Mouse (Mus musculus) CH12.LX (cell line): ENCODE data around the gene Ptprg. TPM values are rescaled to one million over a fixed set of nuclear protein-coding genes. Genes with fewer than 3 reads are reported as not detected.

Source experiments
- DNase-seq: peaks from one replicate; pipeline ENCODE4 v3.0.0-alpha.2; 2013; ENCODE audit errors: extremely low read depth
- H3K27ac ChIP-seq: 2 replicates; pipeline ENCODE4 v1.5.1; 2012; ENCODE audit warnings: low read depth, mild to moderate bottlenecking, control low read depth, moderate library complexity; ENCODE audit not compliant: insufficient read depth
- H3K27me3 ChIP-seq: replicated peaks from 2 replicates; pipeline ENCODE3; 2012; ENCODE audit warnings: inconsistent platforms
- H3K36me3 ChIP-seq, 2 experiments: replicated peaks in 1 of 2; 2 replicates each; pipeline versions ENCODE3 to v1.6.1; 2012; ENCODE audit warnings: inconsistent platforms in 1 of 2, low read length in 1 of 2, mild to moderate bottlenecking in 1 of 2, mixed read lengths in 1 of 2, moderate library complexity in 1 of 2; ENCODE audit not compliant: control insufficient read depth in 1 of 2, insufficient read depth in 1 of 2
- H3K4me1 ChIP-seq, 2 experiments: 2 replicates each; pipeline ENCODE4 v1.6.1; 2012; ENCODE audit warnings: inconsistent platforms in 1 of 2, moderate library complexity in 1 of 2; ENCODE audit not compliant: insufficient read depth in 2 of 2, control insufficient read depth in 1 of 2
- H3K4me2 ChIP-seq: 2 replicates; pipeline ENCODE4 v1.6.1; 2012; ENCODE audit warnings: low read depth, mild to moderate bottlenecking, control low read depth; ENCODE audit not compliant: poor library complexity, insufficient read depth, severe bottlenecking
- H3K4me3 ChIP-seq, 3 experiments: fragments of 150-350 bp in 1 of 3; sonication (generic) in 1 of 3; replicated peaks in 1 of 3; 2 replicates each; pipeline versions ENCODE3 to v1.5.1; 2011 to 2012; ENCODE audit warnings: low read depth in 2 of 3, low read length in 2 of 3, mild to moderate bottlenecking in 2 of 3, moderate library complexity in 2 of 3, control low read depth in 1 of 3, improper control_type of control experiment in 1 of 3, inconsistent platforms in 1 of 3, mixed read lengths in 1 of 3; ENCODE audit not compliant: poor library complexity in 1 of 3
- H3K79me2 ChIP-seq: replicated peaks from 2 replicates; pipeline ENCODE4 v1.6.1; 2012; ENCODE audit warnings: mild to moderate bottlenecking, moderate library complexity; ENCODE audit not compliant: control insufficient read depth, poor library complexity, insufficient read depth, severe bottlenecking; ENCODE audit errors: extremely low read depth
- H3K9ac ChIP-seq: 2 replicates; pipeline ENCODE4 v1.6.1; 2012; ENCODE audit warnings: low read depth, mild to moderate bottlenecking, control low read depth, moderate library complexity; ENCODE audit not compliant: insufficient read depth
- H3K9me3 ChIP-seq: replicated peaks from 2 replicates; pipeline ENCODE3; 2012; ENCODE audit warnings: low read length, inconsistent platforms, mixed read lengths
- BHLHE40 ChIP-seq: IDR thresholded peaks from 2 replicates; pipeline ENCODE4 v1.6.1; 2011; ENCODE audit warnings: mild to moderate bottlenecking, low read depth, low read length, improper control_type of control experiment
- CHD1 ChIP-seq: IDR thresholded peaks from 2 replicates; pipeline ENCODE4 v1.6.1; 2012; ENCODE audit warnings: low read depth, low read length, improper control_type of control experiment, inconsistent platforms
- CTCF ChIP-seq, 2 experiments: IDR thresholded peaks in 1 of 2; conservative IDR thresholded peaks in 1 of 2; 2 replicates each; pipeline ENCODE4 v1.5.1; 2011 to 2012; ENCODE audit warnings: low read depth in 2 of 2, low read length in 2 of 2, improper control_type of control experiment in 1 of 2, inconsistent platforms in 1 of 2, mild to moderate bottlenecking in 1 of 2, moderate library complexity in 1 of 2
- E2F4 ChIP-seq: IDR thresholded peaks from 2 replicates; pipeline ENCODE4 v1.6.1; 2011; ENCODE audit warnings: low read depth, low read length, improper control_type of control experiment; ENCODE audit not compliant: insufficient replicate concordance
- EP300 ChIP-seq: IDR thresholded peaks from 2 replicates; pipeline ENCODE4 v1.6.1; 2011; ENCODE audit warnings: low read length, improper control_type of control experiment
- ETS1 ChIP-seq: conservative IDR thresholded peaks from 2 replicates; pipeline ENCODE4 v1.6.1; 2012; ENCODE audit warnings: low read depth, mild to moderate bottlenecking, inconsistent platforms, low read length, improper control_type of control experiment, moderate library complexity
- GABPA ChIP-seq: IDR thresholded peaks from 2 replicates; pipeline ENCODE4 v1.6.1; 2012; ENCODE audit warnings: low read depth, low read length, improper control_type of control experiment, inconsistent platforms; ENCODE audit not compliant: insufficient replicate concordance
- IRF4 ChIP-seq: IDR thresholded peaks from 2 replicates; pipeline ENCODE4 v1.6.1; 2014; ENCODE audit warnings: low read depth, mild to moderate bottlenecking, inconsistent platforms, low read length, improper control_type of control experiment
- JUN ChIP-seq: IDR thresholded peaks from 2 replicates; pipeline ENCODE4 v1.6.1; 2011; ENCODE audit warnings: low read depth, mild to moderate bottlenecking, low read length, improper control_type of control experiment, moderate library complexity; ENCODE audit not compliant: insufficient read depth
- JUND ChIP-seq: conservative IDR thresholded peaks from 2 replicates; pipeline ENCODE4 v1.6.1; 2011; ENCODE audit warnings: low read depth, low read length, improper control_type of control experiment
- KAT2A ChIP-seq: IDR thresholded peaks from 2 replicates; pipeline ENCODE4 v1.6.1; 2012; ENCODE audit warnings: low read length, improper control_type of control experiment, inconsistent platforms; ENCODE audit not compliant: insufficient replicate concordance
- MAFK ChIP-seq: IDR thresholded peaks from 2 replicates; pipeline ENCODE4 v1.6.1; 2011; ENCODE audit warnings: low read length, improper control_type of control experiment; ENCODE audit not compliant: insufficient replicate concordance
- MAX ChIP-seq: IDR thresholded peaks from 2 replicates; pipeline ENCODE4 v1.6.1; 2011; ENCODE audit warnings: low read length, improper control_type of control experiment
- MEF2A ChIP-seq: IDR thresholded peaks from 2 replicates; pipeline ENCODE4 v1.6.1; 2014; ENCODE audit warnings: low read depth, mild to moderate bottlenecking, inconsistent platforms, low read length, improper control_type of control experiment, borderline replicate concordance
- MYC ChIP-seq: IDR thresholded peaks from 2 replicates; pipeline ENCODE4 v1.6.1; 2011; ENCODE audit warnings: low read depth, mild to moderate bottlenecking, improper control_type of control experiment, low read length
- NRF1 ChIP-seq: IDR thresholded peaks from 2 replicates; pipeline ENCODE4 v1.6.1; 2014; ENCODE audit warnings: low read depth, mild to moderate bottlenecking, inconsistent platforms, low read length, improper control_type of control experiment, moderate library complexity
- PAX5 ChIP-seq: IDR thresholded peaks from 2 replicates; pipeline ENCODE4 v1.6.1; 2012; ENCODE audit warnings: low read length, inconsistent platforms, mixed read lengths
- RAD21 ChIP-seq: IDR thresholded peaks from 2 replicates; pipeline ENCODE4 v1.6.1; 2011; ENCODE audit warnings: low read depth, mild to moderate bottlenecking, low read length, improper control_type of control experiment, moderate library complexity
- RCOR1 ChIP-seq: conservative IDR thresholded peaks from 2 replicates; pipeline ENCODE4 v1.6.1; 2012; ENCODE audit warnings: low read depth, mild to moderate bottlenecking, inconsistent platforms, low read length, improper control_type of control experiment
- SIN3A ChIP-seq: IDR thresholded peaks from 2 replicates; pipeline ENCODE4 v1.6.1; 2012; ENCODE audit warnings: low read length, improper control_type of control experiment, inconsistent platforms
- TCF12 ChIP-seq: IDR thresholded peaks from 2 replicates; pipeline ENCODE4 v1.6.1; 2014; ENCODE audit warnings: low read depth, mild to moderate bottlenecking, inconsistent platforms, low read length, improper control_type of control experiment
- UBTF ChIP-seq: IDR thresholded peaks from 2 replicates; pipeline ENCODE4 v1.6.1; 2012; ENCODE audit warnings: low read depth, mild to moderate bottlenecking, inconsistent platforms, low read length, improper control_type of control experiment, moderate library complexity
- USF1 ChIP-seq: IDR thresholded peaks from 2 replicates; pipeline ENCODE4 v1.6.1; 2014; ENCODE audit warnings: low read depth, mild to moderate bottlenecking, inconsistent platforms, low read length, improper control_type of control experiment
- USF2 ChIP-seq: conservative IDR thresholded peaks from 2 replicates; pipeline ENCODE4 v1.6.1; 2011; ENCODE audit warnings: low read depth, low read length, improper control_type of control experiment
- ZC3H11A ChIP-seq: IDR thresholded peaks from 2 replicates; pipeline ENCODE4 v1.6.1; 2012; ENCODE audit warnings: low read depth, mild to moderate bottlenecking, inconsistent platforms, low read length, improper control_type of control experiment
- ZKSCAN1 ChIP-seq: IDR thresholded peaks from 2 replicates; pipeline ENCODE4 v1.6.1; 2012; ENCODE audit warnings: low read depth, inconsistent platforms, low read length, improper control_type of control experiment, borderline replicate concordance
- ZNF384 ChIP-seq: IDR thresholded peaks from 2 replicates; pipeline ENCODE4 v1.6.1; 2012; ENCODE audit warnings: low read depth, low read length, improper control_type of control experiment, inconsistent platforms
- dilution Hi-C: fragments of 300-500 bp; cut with MboI; formaldehyde crosslinking; loops from 2 replicates; pipeline ENCODE4 v1.14.3; 2020; ENCODE audit warnings: low sequenced_read_pairs; ENCODE audit not compliant: extremely low pct_unique_long_range_greater_than_20kb, extremely low pct_ligation_motif_present
- in situ Hi-C: fragments of 300-500 bp; cut with MboI; formaldehyde crosslinking; loops from 3 replicates; pipeline ENCODE4 v1.14.3; 2019; ENCODE audit warnings: low sequenced_read_pairs, low pct_ligation_motif_present, low pct_unique_long_range_greater_than_20kb, mixed read lengths
- polyA plus RNA-seq: library from polyadenylated mRNA; unstranded; fragments of >175 nt; gene quantifications from 2 replicates; pipeline ENCODE4 v1.2.1, GENCODE M21; 2012; ENCODE audit warnings: low read depth; ENCODE audit not compliant: insufficient read length
- total RNA-seq, 2 experiments: library from RNA; depleted of rRNA; stranded (reverse); fragments of 300-350 nt in 1 of 2; fragments of >200 nt in 1 of 2; gene quantifications; 2 replicates each; pipeline ENCODE4 v1.2.3; 2012 to 2014

Gene Ptprg
- total and polyA plus RNA-seq, 3 experiments: 0.08 TPM; not detected in 2

GRCm38 (mm10) chr14:11991151-11991550 lies 437.8 kb downstream of the Ptprg start:
- H3K27ac ChIP-seq: no peak overlapping the region
- DNase-seq: no peak
- H3K9me3 ChIP-seq: no peaks in the 10 kb centered on the region
- TF ChIP-seq ZC3H11A (no peak), TCF12 (no peak)
- TF ChIP-seq, all 38 proteins: peak for 0
- dilution Hi-C loops (no loop called here), in situ Hi-C loops (no loop called here)
- H3K4me2 ChIP-seq: no peak overlapping the region
- no peaks in the 10 kb centered on the region for H3K79me2 ChIP-seq
- no peak overlapping the region for H3K9ac ChIP-seq
- no peak overlapping the region for H3K4me3 ChIP-seq
- H3K36me3 ChIP-seq: no peaks in the 10 kb centered on the region
- H3K27me3 ChIP-seq: no peaks in the 10 kb centered on the region
- no peaks in the 10 kb centered on the region for H3K4me1 ChIP-seq

GRCm38 (mm10) chr14:11992111-11992510 lies 438.8 kb downstream of the Ptprg start:
- in situ Hi-C loops: no loop called here
- Histone ChIP-seq H3K9ac (no peak overlapping the region), H3K4me3 (no peak overlapping the region), H3K4me2 (no peak overlapping the region), H3K9me3 (no peaks in the 10 kb centered on the region), H3K36me3 (no peaks in the 10 kb centered on the region), H3K27me3 (no peaks in the 10 kb centered on the region), H3K27ac (no peak overlapping the region), H3K4me1 (no peaks in the 10 kb centered on the region), H3K79me2 (no peaks in the 10 kb centered on the region)
- DNase-seq: no peak
- dilution Hi-C loops: no loop called here
- TF ChIP-seq SIN3A: no peak
- TF ChIP-seq EP300: no peak
- no peak for TF ChIP-seq JUN
- no peak for TF ChIP-seq IRF4
- no peak for TF ChIP-seq CHD1
- TF ChIP-seq USF1: no peak
- no peak for TF ChIP-seq UBTF
- no peak for TF ChIP-seq ETS1
- TF ChIP-seq KAT2A: no peak
- no peak for TF ChIP-seq CTCF (conservative IDR thresholded peaks at IDR 0.05 in 1 of 2, IDR thresholded peaks at IDR 0.05 in 1 of 2; ENCODE audit: low read depth in 2 of 2, low read length in 2 of 2)
- no peak for TF ChIP-seq RAD21
- no peak for TF ChIP-seq RCOR1
- no peak for TF ChIP-seq ZKSCAN1
- TF ChIP-seq, all 38 proteins: peak for 0

- Histone ChIP-seq H3K9ac (no peak overlapping the region), H3K4me3 (no peak overlapping the region), H3K27me3 (no peaks in the 10 kb centered on the region), H3K4me1 (no peaks in the 10 kb centered on the region), H3K36me3 (no peaks in the 10 kb centered on the region), H3K4me2 (no peak overlapping the region), H3K27ac (no peak overlapping the region), H3K79me2 (no peaks in the 10 kb centered on the region), H3K9me3 (no peaks in the 10 kb centered on the region)
- dilution Hi-C loops (no loop called here), in situ Hi-C loops (no loop called here)
- TF ChIP-seq KAT2A (no peak), JUN (no peak), JUND (no peak), IRF4 (no peak), E2F4 (no peak), MAFK (no peak), RAD21 (no peak), MYC (no peak), NRF1 (no peak), EP300 (no peak), GABPA (no peak), BHLHE40 (no peak), USF1 (no peak), ZKSCAN1 (no peak), USF2 (no peak), MAX (no peak), MEF2A (no peak), PAX5 (no peak), ZNF384 (no peak)
- DNase-seq: no peak
These were observed 439.2 kb downstream of the Ptprg start for GRCm38 (mm10) chr14:11992534-11992933.
